Mouse (Mus musculus) midbrain, postnatal 0 days (tissue): ENCODE data around the gene Micu1. TPM values are rescaled to one million over a fixed set of nuclear protein-coding genes. Genes with fewer than 3 reads are reported as not detected.

Experiments
- ATAC-seq: fragments of 200-750 bp; cut with Nextera tagmentation; 2 replicates; pipeline ENCODE4 v1.8.0; 2017; ENCODE audit warnings: moderate number of reproducible peaks, mild to moderate bottlenecking, moderate TSS enrichment, moderate library complexity; ENCODE audit not compliant: low FRiP score
- DNase-seq: peaks from one replicate; pipeline ENCODE4 v3.0.0-alpha.2; 2015; ENCODE audit warnings: low spot score
- H3K27ac ChIP-seq: fragments of 300-500 bp; sonication (generic); 2 replicates; pipeline ENCODE4 v1.5.1; 2014; ENCODE audit warnings: low read depth, mild to moderate bottlenecking, low read length, mixed read lengths
- H3K27me3 ChIP-seq: fragments of 300-500 bp; sonication (generic); 2 replicates; pipeline ENCODE4 v1.6.1; 2014; ENCODE audit warnings: low read length, control low read depth, mixed read lengths; ENCODE audit not compliant: insufficient read depth
- H3K36me3 ChIP-seq: fragments of 300-500 bp; sonication (generic); 2 replicates; pipeline ENCODE4 v1.6.1; 2014; ENCODE audit warnings: low read length, control low read depth, mixed read lengths; ENCODE audit not compliant: insufficient read depth
- H3K4me1 ChIP-seq: fragments of 300-500 bp; sonication (generic); 2 replicates; pipeline ENCODE4 v1.6.1; 2014; ENCODE audit warnings: mild to moderate bottlenecking, control low read depth, antibody characterized with exemption, low read length, mixed read lengths; ENCODE audit not compliant: insufficient read depth
- H3K4me2 ChIP-seq: fragments of 300-500 bp; sonication (generic); 2 replicates; pipeline ENCODE4 v1.6.1; 2014; ENCODE audit warnings: low read depth, mild to moderate bottlenecking, low read length, mixed read lengths; ENCODE audit not compliant: poor library complexity, severe bottlenecking
- H3K4me3 ChIP-seq: fragments of 300-500 bp; sonication (generic); 2 replicates; pipeline ENCODE4 v1.5.1; 2014; ENCODE audit warnings: low read depth, mild to moderate bottlenecking, low read length, moderate library complexity
- H3K9ac ChIP-seq: fragments of 300-500 bp; sonication (generic); replicated peaks from 2 replicates; pipeline ENCODE4 v1.6.1; 2014; ENCODE audit warnings: mild to moderate bottlenecking, low read length, moderate library complexity, mixed read lengths; ENCODE audit not compliant: poor library complexity, severe bottlenecking
- H3K9me3 ChIP-seq: fragments of 300-500 bp; sonication (generic); 2 replicates; pipeline ENCODE4 v1.6.1; 2016; ENCODE audit warnings: low read length, control low read depth
- CTCF ChIP-seq: IDR thresholded peaks from 2 replicates; pipeline ENCODE4 v1.5.1; 2016; ENCODE audit warnings: antibody characterized with exemption, mild to moderate bottlenecking
- WGBS: fragments of 180-500 bp; shearing (Covaris S2); extraction: QIAGEN DNeasy Blood & Tissue Kit; methylation state at CpG from one replicate; pipeline ENCODE4 v1.1.7; 2014; 5-methylcytosine and 5-hydroxymethylcytosine counted together
- polyA plus RNA-seq: library from polyadenylated mRNA; unstranded; fragments of >200 nt; fragmentation: Nextera tagmentation; extraction: Ambion mirVana; gene quantifications from 2 replicates; pipeline ENCODE4 v1.2.1, GENCODE M21; 2015
- total RNA-seq: library from RNA; depleted of rRNA; stranded (reverse); fragments of >200 nt; gene quantifications from 2 replicates; pipeline ENCODE4 v1.2.3, GENCODE M21; 2014

The Micu1 gene
- total and polyA plus RNA-seq, 2 experiments from 2014 or later = 61.1 to 70.9 TPM

DNA sequence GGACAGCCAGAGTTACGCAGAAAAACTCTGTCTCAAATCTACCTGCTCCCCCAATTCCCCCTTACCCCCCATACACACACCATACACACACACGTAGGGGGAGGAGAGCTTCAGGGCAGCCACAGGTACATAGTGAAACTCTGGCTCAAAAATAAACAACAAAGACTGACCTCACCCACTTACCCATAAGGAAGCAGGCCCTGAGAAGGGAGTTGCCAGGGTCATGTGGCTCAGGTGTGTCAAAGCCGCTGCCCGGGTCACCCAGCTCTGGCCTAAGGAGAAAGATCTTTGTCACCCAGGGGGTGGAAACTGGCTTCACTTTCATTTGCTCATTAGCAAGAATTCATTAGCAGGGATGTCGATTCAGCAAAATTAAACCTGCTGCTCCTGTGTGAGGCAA lies 41.7 kb downstream of the Micu1 start:
- H3K27ac ChIP-seq = no peak overlapping the region
- 87% methylated on average over 5 of the region's 5 CpGs for WGBS

DNA sequence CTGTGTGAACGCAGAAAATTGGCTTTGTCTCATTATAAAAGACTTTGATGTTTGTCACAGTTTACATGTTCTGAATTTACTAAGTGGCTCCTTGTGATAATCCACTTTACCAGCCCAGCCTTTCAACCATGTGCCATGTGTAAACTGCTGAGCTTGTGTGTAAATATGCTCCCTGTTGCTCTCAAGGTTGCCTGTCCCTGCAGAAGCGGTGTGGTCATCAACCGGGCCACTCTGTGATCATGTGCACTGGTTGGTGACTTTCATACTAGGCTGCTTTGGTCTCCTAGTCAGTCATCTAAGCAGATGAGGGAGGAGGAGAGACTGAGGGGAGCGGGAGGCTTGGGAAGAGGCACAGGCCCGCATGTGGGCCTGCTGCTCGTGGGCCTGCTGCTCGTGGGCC lies 45.1 kb downstream of the Micu1 start:
- no peak overlapping the region for H3K27ac ChIP-seq
- H3K4me1 ChIP-seq = no peaks in the 10 kb centered on the region
- no peaks in the 10 kb centered on the region for H3K27me3 ChIP-seq
- H3K4me3 ChIP-seq = no peak overlapping the region
- no peak for ATAC-seq
- no peak overlapping the region for H3K9ac ChIP-seq
- H3K4me2 ChIP-seq = no peak overlapping the region
- peaks cover 2% of the 10 kb centered on the region; the same call in 1 of the 2 replicates for H3K36me3 ChIP-seq
- WGBS = 60% methylated on average over 7 of the region's 7 CpGs
- TF ChIP-seq CTCF = no peak
- no peaks in the 10 kb centered on the region for H3K9me3 ChIP-seq
- no peak for DNase-seq

More for the DNA sequence above, 41.7 kb downstream of the Micu1 start:
- H3K9ac ChIP-seq = no peak overlapping the region
- H3K4me1 ChIP-seq = no peaks in the 10 kb centered on the region
- DNase-seq (no peak), ATAC-seq (no peak)
- no peaks in the 10 kb centered on the region for H3K27me3 ChIP-seq
- no peak overlapping the region for H3K4me2 ChIP-seq
- H3K36me3 ChIP-seq = peaks cover 4% of the 10 kb centered on the region; the same call in 1 of the 2 replicates
- no peak for TF ChIP-seq CTCF
- H3K4me3 ChIP-seq = no peak overlapping the region
- no peaks in the 10 kb centered on the region for H3K9me3 ChIP-seq

DNA sequence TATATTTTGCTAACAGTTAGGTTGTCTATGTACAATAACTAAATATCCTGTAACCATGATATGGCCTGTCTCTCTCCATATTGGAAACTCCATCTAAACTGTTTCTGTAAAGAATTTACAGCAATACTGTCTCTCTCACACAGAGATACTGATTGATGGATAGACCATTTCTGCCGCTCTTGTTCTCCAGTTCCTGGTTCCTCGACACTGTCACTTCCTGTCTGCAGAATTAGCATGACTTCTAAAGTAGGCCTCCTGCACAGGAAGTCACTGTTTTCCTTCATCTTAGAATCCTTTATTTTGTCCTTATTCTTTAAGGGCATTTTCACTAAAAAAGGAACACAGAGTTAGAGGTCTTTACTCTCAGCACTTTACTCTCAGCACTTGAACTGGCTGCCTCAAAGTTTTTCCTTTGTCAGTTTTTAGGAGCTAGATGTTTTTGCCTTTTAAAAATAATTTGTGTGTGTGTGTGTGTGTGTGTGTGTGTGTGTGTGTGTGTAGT lies 46.5 kb downstream of the Micu1 start:
- ATAC-seq (no peak), DNase-seq (no peak)
- H3K27me3 ChIP-seq = no peaks in the 10 kb centered on the region
- no peak overlapping the region for H3K4me2 ChIP-seq
- no peak overlapping the region for H3K27ac ChIP-seq
- no peaks in the 10 kb centered on the region for H3K9me3 ChIP-seq
- WGBS = 83% methylated on average over 2 of the region's 2 CpGs
- H3K4me1 ChIP-seq = no peaks in the 10 kb centered on the region
- no peak overlapping the region for H3K4me3 ChIP-seq
- no peak overlapping the region for H3K9ac ChIP-seq
- no peak for TF ChIP-seq CTCF
- peaks cover 5% of the 10 kb centered on the region; the same call in 1 of the 2 replicates for H3K36me3 ChIP-seq

DNA sequence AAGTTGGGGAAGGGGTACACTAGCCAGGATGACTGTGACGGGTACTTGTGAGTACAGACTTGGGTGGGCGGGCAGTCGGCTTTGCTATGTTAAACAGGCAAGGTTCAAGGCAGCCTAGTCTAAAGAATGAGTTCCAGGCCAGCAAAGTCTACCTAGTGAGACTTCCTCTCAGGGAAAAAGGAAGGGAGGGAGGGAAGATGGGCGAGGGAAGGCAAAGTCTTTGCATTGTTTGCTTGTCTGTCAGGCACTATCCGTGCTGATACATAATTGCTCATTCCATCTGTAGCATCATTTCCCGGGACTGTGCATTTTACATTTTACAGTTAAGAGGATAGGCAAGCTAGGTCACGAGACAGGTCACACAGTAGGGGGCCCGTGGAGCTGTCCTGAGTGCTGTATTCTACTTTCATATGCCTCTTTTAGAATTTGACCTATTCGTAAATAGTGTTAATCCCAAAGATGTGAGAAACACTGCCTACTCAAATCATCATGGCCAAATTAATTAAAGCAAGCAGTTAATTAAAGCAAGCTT lies 51.3 kb downstream of the Micu1 start:
- Histone ChIP-seq H3K27ac (no peak overlapping the region), H3K4me1 (no peaks in the 10 kb centered on the region), H3K9me3 (no peaks in the 10 kb centered on the region), H3K36me3 (peaks cover 5% of the 10 kb centered on the region; the same call in 1 of the 2 replicates), H3K4me3 (no peak overlapping the region), H3K9ac (no peak overlapping the region), H3K4me2 (no peak overlapping the region), H3K27me3 (no peaks in the 10 kb centered on the region)
- ATAC-seq = no peak
- WGBS = 78% methylated on average over 9 of the region's 9 CpGs
- no peak for TF ChIP-seq CTCF
- no peak for DNase-seq

DNA sequence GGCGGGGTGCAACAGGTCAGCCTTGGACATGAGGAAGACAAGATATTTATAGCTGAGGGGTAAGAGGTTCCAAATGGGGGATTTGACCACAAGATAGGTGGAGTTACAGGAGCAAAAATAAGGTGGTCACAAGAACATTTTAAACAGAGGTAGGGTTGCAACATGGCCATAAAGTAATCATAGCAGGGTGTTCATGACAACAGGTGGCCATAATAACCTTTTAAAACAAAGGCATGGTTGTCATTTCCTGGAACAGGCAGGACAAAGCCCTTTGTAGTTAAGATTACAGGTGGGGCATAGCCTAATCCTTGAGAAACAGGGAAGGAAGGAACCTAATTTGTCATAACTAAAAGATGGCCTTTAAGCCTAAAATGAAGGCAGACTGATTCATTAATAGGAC lies 51.8 kb downstream of the Micu1 start:
- H3K36me3 ChIP-seq = peaks cover 5% of the 10 kb centered on the region; the same call in 1 of the 2 replicates
- TF ChIP-seq CTCF = no peak
- ATAC-seq (no peak), DNase-seq (no peak)
- 86% methylated on average over 1 of the region's 1 CpGs for WGBS
- H3K27me3 ChIP-seq = no peaks in the 10 kb centered on the region
- H3K9me3 ChIP-seq = no peaks in the 10 kb centered on the region
- H3K4me3 ChIP-seq = no peak overlapping the region
- no peak overlapping the region for H3K27ac ChIP-seq
- H3K4me2 ChIP-seq = no peak overlapping the region
- no peaks in the 10 kb centered on the region for H3K4me1 ChIP-seq
- H3K9ac ChIP-seq = no peak overlapping the region

DNA sequence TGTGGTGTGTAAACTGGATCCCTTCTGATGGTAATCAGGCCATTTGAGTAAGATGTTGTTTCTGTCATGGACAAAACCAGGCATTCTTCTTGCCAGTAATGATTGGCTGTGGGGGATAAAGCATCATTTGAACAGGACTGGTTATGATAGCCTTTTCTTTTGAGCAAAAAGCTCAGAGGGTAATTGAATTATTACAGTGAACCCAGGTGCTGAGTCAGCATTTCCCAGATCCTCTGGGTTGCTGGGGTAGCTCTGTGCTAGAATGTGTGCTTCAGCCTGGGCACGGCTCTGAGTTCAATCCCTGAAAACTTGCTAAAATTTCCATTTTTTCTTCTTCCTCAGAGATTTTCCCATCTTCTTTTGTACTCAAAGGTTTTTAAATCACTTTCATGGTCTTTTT lies 52.6 kb downstream of the Micu1 start:
- TF ChIP-seq CTCF = no peak
- WGBS = 85% methylated on average over 1 of the region's 1 CpGs
- Histone ChIP-seq H3K36me3 (peaks cover 5% of the 10 kb centered on the region; the same call in 1 of the 2 replicates), H3K27ac (no peak overlapping the region), H3K27me3 (no peaks in the 10 kb centered on the region), H3K4me3 (no peak overlapping the region), H3K9ac (no peak overlapping the region), H3K9me3 (no peaks in the 10 kb centered on the region), H3K4me1 (no peaks in the 10 kb centered on the region), H3K4me2 (no peak overlapping the region)
- ATAC-seq (no peak), DNase-seq (no peak)
